Comparison of ENCODE assay signal across 19 mouse cellular contexts in genomic region chr14:99240563-99240962, GRCm38 (mm10).
"Had no signal": no experiment of that assay in that cellular context is flagged by ENCODE, and none has a peak within 500 bp of the region (broad histone marks: within the 10 kb centered on the region; RNA-seq: fewer than 3 reads in every experiment).

No protein-coding gene starts in this region.

- H3K27ac ChIP-seq: liver, embryonic 13.5 days; liver, embryonic 15.5 days; lung, embryonic 15.5 days; midbrain, embryonic 10.5 days; neural tube, embryonic 13.5 days; neural tube, embryonic 15.5 days; stomach, embryonic 15.5 days; stomach, postnatal 0 days had no signal

- H3K9me3 ChIP-seq: liver, embryonic 13.5 days; liver, embryonic 15.5 days; lung, embryonic 15.5 days; midbrain, embryonic 10.5 days; neural tube, embryonic 13.5 days; neural tube, embryonic 15.5 days; stomach, embryonic 15.5 days had no signal

- H3K27me3 ChIP-seq: liver, embryonic 13.5 days; liver, embryonic 15.5 days; lung, embryonic 15.5 days; neural tube, embryonic 13.5 days; neural tube, embryonic 15.5 days; stomach, embryonic 15.5 days had no signal

- H3K36me3 ChIP-seq: stomach, embryonic 15.5 days had no signal

- H3K4me1 ChIP-seq: liver, embryonic 13.5 days; liver, embryonic 15.5 days; lung, embryonic 15.5 days; neural tube, embryonic 13.5 days; neural tube, embryonic 15.5 days; stomach, embryonic 15.5 days had no signal

- ATAC-seq: liver, postnatal 0 days; lung, postnatal 0 days had no signal

- H3K4me2 ChIP-seq: liver, embryonic 11.5 days; liver, embryonic 13.5 days; liver, embryonic 15.5 days; lung, embryonic 15.5 days; neural tube, embryonic 13.5 days; neural tube, embryonic 15.5 days; stomach, embryonic 15.5 days had no signal

- H3K4me3 ChIP-seq: liver, embryonic 13.5 days; liver, embryonic 15.5 days; lung, embryonic 15.5 days; midbrain, embryonic 10.5 days; neural tube, embryonic 13.5 days; neural tube, embryonic 15.5 days; stomach, embryonic 15.5 days had no signal

- DNase-seq: liver; liver, embryonic 13.5 days; liver, postnatal 0 days; lung, adult 2 months; lung, postnatal 14 days; lung, postnatal 4 days; retina, postnatal 1 day; right cerebral cortex, adult 18-20 months; thymus, adult 2 months; thymus, postnatal 36 days had no signal

- H3K9ac ChIP-seq: liver, embryonic 13.5 days; liver, embryonic 15.5 days; liver, postnatal 0 days; lung, embryonic 15.5 days; neural tube, embryonic 13.5 days; neural tube, embryonic 15.5 days; stomach, embryonic 15.5 days had no signal
